Comparison of ENCODE assay signal across 19 mouse cellular contexts in the genomic region with DNA sequence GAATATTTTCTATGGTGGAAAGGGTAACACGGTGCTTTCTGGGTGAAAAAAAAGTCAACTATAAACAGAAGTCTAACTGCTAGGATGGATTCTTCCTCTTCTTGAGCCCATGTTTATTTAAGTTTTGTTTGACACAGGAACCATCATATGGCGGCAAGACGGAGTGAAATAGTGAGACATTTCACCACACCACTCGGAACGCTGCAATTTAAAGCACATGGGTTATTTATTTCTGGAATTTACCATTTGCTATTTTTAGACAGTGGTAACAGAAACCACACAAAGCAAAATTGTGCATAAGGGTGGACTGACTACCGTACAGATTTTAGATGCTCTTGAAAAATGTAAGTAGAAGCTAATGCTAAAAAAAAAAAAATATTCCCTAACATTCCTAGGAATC.
"Had no signal": no experiment of that assay in that cellular context is flagged by ENCODE, and none has a peak within 500 bp of the region (broad histone marks: within the 10 kb centered on the region; RNA-seq: fewer than 3 reads in every experiment).

No protein-coding gene starts in this region.

- H3K27ac ChIP-seq: limb, embryonic 12.5 days; liver, embryonic 15.5 days; macrophage; midbrain, embryonic 15.5 days; neural tube, embryonic 12.5 days; stomach, embryonic 15.5 days had no signal

- H3K9ac ChIP-seq: limb, embryonic 12.5 days; liver, embryonic 15.5 days; midbrain, embryonic 15.5 days; neural tube, embryonic 12.5 days; stomach, embryonic 15.5 days had no signal

- H3K27me3 ChIP-seq: limb, embryonic 12.5 days; liver, embryonic 15.5 days; megakaryocyte, embryonic 14.5 days; midbrain, embryonic 15.5 days; neural tube, embryonic 12.5 days; stomach, embryonic 15.5 days had no signal

- H3K4me3 ChIP-seq: limb, embryonic 12.5 days; liver, embryonic 15.5 days; megakaryocyte, embryonic 14.5 days; midbrain, embryonic 15.5 days; neural tube, embryonic 12.5 days; stomach, embryonic 15.5 days had no signal

- DNase-seq: kidney, postnatal 36 days; layer of hippocampus, adult 9-11 months; layer of hippocampus, postnatal 36 days; lung, adult 2 months; lung, postnatal 10 days; retina, postnatal 1 day; right cerebral cortex, postnatal 4 days; spleen, adult 18-20 months; thymus, adult 2 months; thymus, postnatal 25 days had no signal

- H3K4me1 ChIP-seq: limb, embryonic 12.5 days; liver, embryonic 15.5 days; megakaryocyte, embryonic 14.5 days; midbrain, embryonic 15.5 days; neural tube, embryonic 12.5 days; stomach, embryonic 15.5 days had no signal

- H3K4me2 ChIP-seq: limb, embryonic 12.5 days; liver, embryonic 11.5 days; liver, embryonic 15.5 days; midbrain, embryonic 11.5 days; midbrain, embryonic 15.5 days; neural tube, embryonic 12.5 days; stomach, embryonic 15.5 days had no signal

- ATAC-seq: midbrain, embryonic 15.5 days had no signal

- H3K36me3 ChIP-seq: limb, embryonic 12.5 days; liver, embryonic 15.5 days; midbrain, embryonic 15.5 days; neural tube, embryonic 12.5 days; stomach, embryonic 15.5 days had no signal

- H3K9me3 ChIP-seq: limb, embryonic 12.5 days; liver, embryonic 15.5 days; megakaryocyte, embryonic 14.5 days; midbrain, embryonic 15.5 days; neural tube, embryonic 12.5 days; stomach, embryonic 15.5 days had no signal
